Mouse (Mus musculus): ENCODE data around the gene 1700019D03Rik.

GRCm38 (mm10) chr1:52916655-52917054 lies 103.3 kb downstream of the 1700019D03Rik start:
- no peak for TF ChIP-seq POLR2A (IDR thresholded peaks at IDR 0.05; ENCODE audit: low read depth, low read length)
- TF ChIP-seq CTCF (IDR thresholded peaks at IDR 0.05; ENCODE audit: extremely low read depth, insufficient read length, insufficient replicate concordance, low read depth, low read length): no peak

All from small intestine, adult 2 months (tissue).